Mouse (Mus musculus): Measurements from ENCODE around the gene St5.

St5 gene

DNA sequence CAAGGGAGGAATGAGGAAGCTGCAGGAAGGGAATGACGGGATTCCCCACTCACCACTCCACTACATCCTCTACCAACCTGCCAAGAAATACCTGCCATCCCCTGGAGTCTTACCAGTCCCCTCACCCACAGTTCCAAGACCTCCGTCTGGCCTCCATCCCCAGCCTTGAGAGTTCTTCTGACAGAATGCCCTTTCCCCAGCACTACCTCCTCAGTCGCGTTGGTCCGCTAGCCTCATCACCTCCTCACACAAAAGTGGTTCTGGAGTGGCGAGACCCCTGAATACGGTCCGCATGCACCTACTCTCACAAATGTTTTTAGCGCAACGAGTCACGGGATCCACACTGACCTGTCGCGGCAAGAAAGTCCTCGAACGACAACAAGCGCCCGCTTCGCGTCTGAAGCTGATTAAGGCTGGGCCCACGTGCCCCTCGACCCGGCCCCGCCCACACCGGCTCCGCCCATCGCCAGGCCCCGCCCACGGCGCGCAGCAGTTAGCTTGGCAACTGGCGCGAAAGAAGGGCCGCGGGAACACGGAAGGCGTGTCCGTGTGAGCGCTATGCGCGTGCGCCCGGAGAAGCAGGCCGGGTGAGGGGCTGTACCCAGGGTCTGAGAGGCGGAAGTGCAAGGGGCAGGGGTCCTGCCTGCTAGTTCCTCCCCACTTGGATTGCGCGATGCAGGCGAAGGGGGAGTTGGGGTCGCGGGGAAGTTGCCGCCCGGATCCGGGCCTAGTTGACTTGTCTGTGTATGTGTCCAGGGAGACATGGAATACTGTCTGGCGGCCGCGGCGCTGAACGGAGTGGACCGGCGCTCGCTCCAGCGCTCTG lies at the start of gene St5, which contains the start of gene Akip1:
Gene St5 (minus strand): TSS at position 416 of the 826 bp plus-strand sequence.
Gene Akip1 (plus strand): TSS at position 501 of the 826 bp plus-strand sequence.
- peak; percentile 90 to 95 for DNase-seq

DNA sequence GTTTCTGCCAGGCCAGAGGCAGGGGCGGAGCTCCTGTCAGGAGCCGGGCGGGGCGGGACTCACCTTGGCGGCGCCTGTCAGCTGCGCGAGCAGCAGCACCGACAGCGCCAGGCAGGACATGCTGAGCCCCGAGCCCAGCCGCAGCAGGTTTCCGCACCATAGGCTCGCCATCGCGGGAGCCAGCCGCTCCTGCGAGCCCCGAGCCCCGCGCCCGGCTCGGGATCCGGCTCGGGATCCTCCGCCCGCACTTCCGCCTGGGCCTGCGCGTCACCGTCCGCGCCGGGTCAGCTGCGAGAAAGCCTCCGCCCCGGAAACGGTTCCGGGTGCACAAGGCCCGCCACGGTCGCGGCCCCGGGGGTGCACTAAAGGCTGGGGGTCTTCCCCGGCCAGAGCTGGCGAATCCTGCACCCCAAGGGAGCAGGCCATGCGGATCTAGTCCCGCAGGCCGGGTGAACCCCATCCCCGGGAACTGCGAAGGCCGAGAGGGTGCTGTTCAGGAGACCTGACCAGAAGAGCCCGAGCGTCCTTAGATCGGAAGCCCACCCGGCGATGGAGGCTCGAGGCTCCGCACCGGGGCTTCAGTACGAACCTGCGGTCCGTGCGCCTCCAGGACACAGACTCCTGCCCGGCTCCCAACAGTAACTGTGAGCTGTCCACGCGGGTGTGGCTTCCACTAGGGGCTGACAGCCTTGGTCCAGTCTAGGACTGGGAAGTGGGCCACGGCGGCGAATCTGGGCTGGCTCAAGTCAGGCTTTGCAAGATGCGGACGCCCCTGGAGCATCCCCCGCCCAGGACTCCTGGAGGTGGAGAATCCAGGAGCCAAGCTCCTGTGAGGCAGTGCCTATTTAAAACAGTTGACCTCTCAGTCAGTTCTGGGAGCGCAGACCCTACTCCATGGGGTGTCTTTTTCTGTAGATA lies 48.9 kb upstream of the St5 start, which contains the start of gene Tmem9b:
Gene Tmem9b (minus strand): TSS at position 868 of the 918 bp plus-strand sequence.
- DNase-seq = peak; percentile 88 to 89

GRCm38 (mm10) chr7:109751427-109752007 lies 48.1 kb upstream of the St5 start:
- DNase-seq = peak in 1 of 2 experiments; percentile 19

DNA sequence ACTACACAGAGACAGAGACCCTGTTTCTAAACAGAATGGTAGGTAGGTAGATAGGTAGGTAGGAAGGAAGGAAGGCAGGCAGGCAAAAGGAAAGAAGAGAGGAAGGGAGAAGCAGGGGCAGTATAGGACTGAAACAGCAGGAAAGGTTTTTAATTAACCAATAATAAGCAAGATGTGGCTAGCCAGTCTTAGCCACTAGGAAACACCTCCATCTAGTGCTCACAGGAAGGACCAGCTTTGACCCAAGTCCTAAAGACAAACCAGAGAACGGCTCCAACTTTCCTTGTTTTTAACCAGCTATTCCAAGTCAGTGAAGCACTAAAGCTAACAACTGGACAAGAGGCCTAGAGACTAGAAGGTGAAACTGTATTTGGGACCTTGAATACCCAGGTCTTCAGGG lies 44.3 kb upstream of the St5 start:
- DNase-seq = no peak

DNA sequence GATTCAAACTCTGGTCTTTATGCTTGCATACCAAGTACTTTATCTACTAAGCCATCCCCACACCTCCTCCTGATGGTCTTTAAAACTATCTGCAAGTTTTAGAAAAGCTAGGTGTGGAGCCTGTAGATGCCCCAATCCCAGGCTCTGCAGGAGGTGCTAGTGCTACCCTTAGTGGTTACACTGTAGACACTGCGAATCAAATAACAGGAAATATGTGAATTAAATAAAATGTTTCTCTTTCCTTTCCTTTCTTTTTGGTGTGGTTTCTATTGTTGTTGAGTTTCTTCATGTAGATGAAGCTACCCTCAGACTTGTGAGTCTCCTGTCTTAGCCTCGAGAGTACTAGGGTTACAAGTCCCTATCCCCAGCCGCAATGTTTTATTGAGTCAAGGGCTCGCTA lies 38.3 kb upstream of the St5 start:
- no peak for DNase-seq

GRCm38 (mm10) chr7:109741060-109741459 lies 37.7 kb upstream of the St5 start:
- no peak for DNase-seq

DNA sequence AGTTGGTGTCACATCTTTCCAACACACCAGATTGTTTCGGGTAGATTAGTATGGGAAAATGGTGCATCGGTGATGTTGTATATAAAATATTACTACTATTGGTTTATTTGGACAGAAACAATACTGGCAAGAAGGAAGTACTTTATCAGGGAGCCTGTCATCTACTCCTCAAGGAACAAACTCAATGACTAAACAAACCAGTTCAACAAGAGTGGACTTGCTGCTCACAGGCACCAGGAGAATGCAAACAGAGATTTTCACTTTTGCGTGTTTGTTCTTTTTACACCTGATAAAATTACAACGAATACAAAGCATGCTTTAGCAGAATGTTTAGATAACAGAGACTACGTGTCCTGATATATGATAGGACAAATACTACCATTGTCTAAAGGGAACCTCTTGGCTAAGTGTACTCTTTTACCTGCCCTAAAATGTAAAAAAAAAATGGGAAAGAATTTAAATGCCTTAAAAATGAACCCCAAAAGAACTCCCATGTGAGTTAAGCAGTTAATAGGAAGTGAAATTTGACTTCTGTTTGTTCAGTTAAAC lies 36.5 kb upstream of the St5 start:
- no peak for DNase-seq

- no peak for DNase-seq
These were observed 31.4 kb upstream of the St5 start for GRCm38 (mm10) chr7:109734806-109735205.

DNA sequence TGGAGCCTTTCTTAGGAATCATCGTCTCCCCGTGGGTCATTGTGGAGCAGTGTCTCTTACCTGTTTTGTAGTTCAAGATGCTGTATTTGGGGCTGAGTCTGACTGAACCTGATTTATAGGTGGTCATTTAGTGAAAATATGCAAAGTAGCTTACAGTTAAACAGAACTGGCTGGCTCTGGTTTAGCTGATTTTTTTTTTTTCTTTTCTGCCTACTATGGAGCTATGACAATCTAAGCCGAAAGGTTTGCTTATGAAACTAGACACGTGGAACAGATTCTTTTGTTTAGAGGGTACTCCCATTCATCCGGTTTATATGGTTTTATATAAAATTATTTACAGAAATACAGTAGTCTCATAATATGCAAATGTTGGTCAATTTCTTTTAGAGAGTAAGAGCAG lies 28.2 kb upstream of the St5 start, which contains the start of gene Ascl3:
Gene Ascl3 (minus strand): TSS at position 101 of the 400 bp plus-strand sequence.
- DNase-seq = no peak

GRCm38 (mm10) chr7:109723697-109724096 lies 20.3 kb upstream of the St5 start, which contains the start of gene BC051019:
TSS of gene BC051019 (minus strand) at chr7:109723850.
- no peak for DNase-seq

DNA sequence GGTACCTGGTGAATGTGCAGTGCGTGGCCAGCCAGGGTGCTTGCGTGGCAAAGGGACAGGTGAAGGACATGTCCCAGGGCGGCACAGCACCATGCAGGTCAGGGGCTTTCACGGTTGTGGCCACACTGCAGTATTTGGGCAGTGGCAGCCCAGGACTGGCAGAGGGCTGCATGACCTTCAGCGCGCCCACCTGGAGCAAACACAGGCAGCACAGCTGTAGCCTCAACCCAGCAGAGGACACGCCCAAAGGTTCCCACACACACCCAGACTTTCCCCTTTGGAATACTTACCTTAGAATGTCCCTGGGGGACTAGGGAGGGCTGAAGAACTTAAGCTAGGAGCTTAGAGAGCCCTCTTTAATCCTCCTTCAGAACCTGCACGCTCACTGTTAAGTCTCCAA lies 19.7 kb upstream of the St5 start:
- no peak for DNase-seq

GRCm38 (mm10) chr7:109722618-109723017 lies 19.2 kb upstream of the St5 start:
- no peak for DNase-seq

DNA sequence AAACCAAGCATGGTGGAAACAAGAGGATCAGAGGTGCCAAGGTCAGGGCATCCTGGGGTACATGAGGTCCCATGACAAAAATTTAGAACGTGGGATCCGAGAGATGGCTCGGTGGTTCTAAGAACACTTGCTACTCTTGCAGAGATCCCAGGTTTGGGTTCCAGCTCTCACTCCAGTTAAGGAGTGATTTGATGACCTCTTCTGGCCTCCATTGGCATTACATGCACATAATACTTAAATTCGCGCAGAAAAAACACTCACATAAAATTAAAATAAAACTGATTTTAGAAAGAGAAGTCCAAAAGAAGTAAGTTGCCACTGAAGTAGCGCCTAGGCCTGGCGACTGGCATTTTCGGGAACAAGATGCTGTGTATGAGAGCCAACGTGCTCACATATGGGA lies 15.9 kb upstream of the St5 start:
- DNase-seq = peak in 1 of 2 experiments; percentile 58

DNA sequence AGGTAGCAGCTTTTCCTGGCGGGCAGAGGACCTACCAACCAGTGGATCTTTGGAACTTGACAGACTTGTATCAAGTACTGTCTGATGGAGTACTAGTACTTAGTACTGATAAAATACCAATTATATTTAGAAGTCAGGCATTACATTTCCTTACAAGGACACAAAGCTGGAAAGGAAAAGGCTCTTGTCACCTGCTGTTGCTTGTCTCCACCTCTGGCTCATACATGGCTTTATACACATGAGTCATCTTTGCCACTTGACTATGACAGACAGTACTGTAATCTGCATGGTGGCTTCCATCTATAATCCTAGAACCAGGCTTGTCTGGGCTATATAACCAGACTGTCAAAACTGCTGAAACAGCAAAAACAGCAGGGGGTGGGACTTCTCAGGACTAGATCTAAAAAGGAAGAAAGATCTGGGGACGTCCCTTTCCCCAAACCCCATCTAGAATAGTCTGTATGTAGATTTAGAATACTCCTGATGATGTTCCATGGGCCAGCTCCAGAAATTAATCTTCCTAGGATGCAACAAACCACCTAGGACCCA lies 10.1 kb upstream of the St5 start:
- no peak for DNase-seq

- no peak for DNase-seq
These were observed 8.8 kb upstream of the St5 start for GRCm38 (mm10) chr7:109712198-109712597.

DNA sequence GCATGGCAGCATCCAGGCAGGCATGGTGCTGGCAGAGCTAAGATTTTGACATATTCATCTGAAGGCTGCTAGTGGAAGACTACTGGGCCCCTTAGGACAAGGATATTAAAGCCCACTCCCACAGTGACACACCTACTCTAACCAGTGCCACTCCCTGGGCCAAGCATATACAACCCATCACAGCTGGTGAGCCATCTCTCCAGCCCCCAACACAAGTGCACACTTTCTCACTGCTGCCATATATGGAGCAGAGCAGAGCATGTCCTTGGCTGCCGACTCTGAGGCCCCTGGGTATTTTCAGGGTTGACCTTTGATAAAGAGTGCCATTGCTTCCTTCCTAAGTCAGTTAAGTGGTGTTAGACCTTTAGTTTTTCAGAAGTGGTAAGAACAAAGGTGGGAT lies 6.7 kb upstream of the St5 start:
- DNase-seq = no peak

GRCm38 (mm10) chr7:109708961-109709382 lies 5.6 kb upstream of the St5 start:
- no peak for DNase-seq

- peak; percentile 75 to 83 for DNase-seq
These were observed 3.8 kb upstream of the St5 start for GRCm38 (mm10) chr7:109707023-109707785.

DNA sequence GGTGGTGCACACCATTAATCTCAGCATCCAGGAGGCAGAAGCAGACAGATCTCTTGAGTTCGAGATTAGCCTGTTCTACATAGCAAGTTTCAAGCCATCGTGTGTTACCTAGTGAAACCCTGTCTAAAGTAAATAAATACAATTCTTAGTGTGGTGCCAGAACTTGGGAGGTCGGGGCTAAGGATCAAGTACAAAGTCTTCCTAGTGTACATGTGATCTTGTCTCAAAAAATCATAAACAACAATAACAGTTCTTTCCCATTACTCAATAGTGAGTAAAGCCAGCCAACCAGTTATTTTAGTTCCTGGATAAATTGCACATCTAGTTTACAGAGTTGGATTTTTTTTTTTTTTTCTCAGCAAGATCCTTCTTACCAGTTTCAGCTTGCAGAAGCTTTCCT lies 1.1 kb upstream of the St5 start:
- DNase-seq = no peak

DNA sequence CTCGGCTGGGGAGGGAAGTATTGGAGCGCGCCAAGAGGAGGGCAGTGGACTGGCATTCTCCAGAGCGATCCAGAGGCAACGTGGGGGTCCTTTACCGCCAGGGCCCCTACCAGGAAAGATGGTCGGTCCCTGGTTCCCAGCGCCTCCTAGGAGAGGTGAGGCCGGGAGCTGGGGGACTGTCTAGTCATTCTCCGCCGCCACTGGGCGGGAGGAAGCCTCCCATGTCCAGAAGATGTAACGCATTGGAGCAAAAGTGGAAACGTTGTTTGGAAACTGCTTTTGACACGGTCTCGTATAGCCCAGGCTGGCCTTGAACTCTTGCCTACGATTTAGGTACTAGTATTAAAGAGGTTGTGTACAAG lies 592 bp upstream of the St5 start:
- DNase-seq = no peak

GRCm38 (mm10) chr7:109702721-109703120 lies 684 bp downstream of the St5 start:
- DNase-seq = peak in 1 of 2 experiments; percentile 32

DNA sequence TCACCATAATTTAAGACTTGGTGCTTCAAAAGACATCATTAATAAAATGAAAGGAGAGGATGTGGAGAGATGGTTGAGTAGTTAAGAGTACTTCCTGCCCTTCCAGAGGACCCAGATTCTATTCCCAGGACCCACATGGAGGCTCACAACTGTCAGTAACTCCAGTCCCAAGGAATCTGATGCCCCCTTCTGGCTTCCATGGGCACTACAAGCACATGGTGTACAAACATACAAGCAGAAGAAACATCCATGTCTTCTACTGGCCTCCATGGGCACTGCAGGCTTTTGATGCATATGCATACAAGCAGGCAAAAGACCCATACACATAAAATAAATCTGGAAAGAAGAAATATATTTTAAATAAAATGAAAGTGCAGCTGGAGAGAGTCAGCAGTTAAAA lies 3.2 kb downstream of the St5 start:
- DNase-seq = no peak
